Mouse (Mus musculus): Measurements from ENCODE around the gene Rab35.

- TF ChIP-seq CTCF (IDR thresholded peaks at IDR 0.05; ENCODE audit: low read depth, low read length) = no peak
- TF ChIP-seq POLR2AphosphoS5 (IDR thresholded peaks at IDR 0.05; ENCODE audit: insufficient replicate concordance, low read depth, low read length) = no peak
These were observed 40.7 kb upstream of the Rab35 start for GRCm38 (mm10) chr5:115591028-115591427.

Measured in G1E (cell line).